Mouse (Mus musculus) kidney, postnatal 0 days (tissue): ENCODE results near the gene Speg. TPM values are rescaled to one million over a fixed set of nuclear protein-coding genes. Genes with fewer than 3 reads are reported as not detected.

Experiments
- ATAC-seq: fragments of 200-750 bp; cut with Nextera tagmentation; replicated peaks from 2 replicates; pipeline ENCODE4 v1.8.0; 2017; ENCODE audit warnings: low read depth, moderate number of reproducible peaks, moderate TSS enrichment, moderate library complexity; ENCODE audit not compliant: low FRiP score
- DNase-seq: peaks from one replicate; pipeline ENCODE4 v3.0.0-alpha.2; 2016; ENCODE audit warnings: low spot score
- H3K27ac ChIP-seq: fragments of 300-500 bp; sonication (generic); 2 replicates; pipeline ENCODE4 v1.5.1; 2014; ENCODE audit warnings: mild to moderate bottlenecking
- H3K27me3 ChIP-seq: fragments of 300-500 bp; sonication (generic); 2 replicates; pipeline ENCODE4 v1.6.1; 2014; ENCODE audit warnings: low read length, mixed read lengths; ENCODE audit not compliant: insufficient read depth
- H3K36me3 ChIP-seq: fragments of 300-500 bp; sonication (generic); 2 replicates; pipeline ENCODE4 v1.6.1; 2014; ENCODE audit warnings: low read length, mixed read lengths; ENCODE audit not compliant: insufficient read depth
- H3K4me1 ChIP-seq: fragments of 300-500 bp; sonication (generic); replicated peaks from 2 replicates; pipeline ENCODE4 v1.6.1; 2014; ENCODE audit warnings: antibody characterized with exemption, low read length, mixed read lengths; ENCODE audit not compliant: insufficient read depth
- H3K4me2 ChIP-seq: fragments of 300-500 bp; sonication (generic); 2 replicates; pipeline ENCODE4 v1.6.1; 2014; ENCODE audit warnings: mild to moderate bottlenecking, low read length, moderate library complexity, mixed read lengths
- H3K4me3 ChIP-seq: fragments of 300-500 bp; sonication (generic); replicated peaks from 2 replicates; pipeline ENCODE4 v1.5.1; 2014; ENCODE audit warnings: low read depth, low read length
- H3K9ac ChIP-seq: fragments of 300-500 bp; sonication (generic); 2 replicates; pipeline ENCODE4 v1.6.1; 2014; ENCODE audit warnings: low read depth, low read length
- H3K9me3 ChIP-seq: fragments of 300-500 bp; sonication (generic); replicated peaks from 2 replicates; pipeline ENCODE4 v1.6.1; 2016; ENCODE audit warnings: low read length, inconsistent platforms, mixed read lengths
- CTCF ChIP-seq: IDR thresholded peaks from 2 replicates; pipeline ENCODE4 v1.5.1; 2016; ENCODE audit warnings: antibody characterized with exemption, low read depth, mild to moderate bottlenecking, moderate library complexity
- WGBS: fragments of 180-500 bp; shearing (Covaris S2); extraction: QIAGEN DNeasy Blood & Tissue Kit; methylation state at CpG from one replicate; pipeline ENCODE4 v1.1.7; 2014; 5-methylcytosine and 5-hydroxymethylcytosine counted together
- polyA plus RNA-seq: library from polyadenylated mRNA; unstranded; fragments of >200 nt; fragmentation: Nextera tagmentation; extraction: Ambion mirVana; gene quantifications from 2 replicates; pipeline ENCODE4 v1.2.1, GENCODE M21; 2015

Gene Speg
- polyA plus RNA-seq, 1 experiment from 2014 or later, result 40.1 TPM

DNA sequence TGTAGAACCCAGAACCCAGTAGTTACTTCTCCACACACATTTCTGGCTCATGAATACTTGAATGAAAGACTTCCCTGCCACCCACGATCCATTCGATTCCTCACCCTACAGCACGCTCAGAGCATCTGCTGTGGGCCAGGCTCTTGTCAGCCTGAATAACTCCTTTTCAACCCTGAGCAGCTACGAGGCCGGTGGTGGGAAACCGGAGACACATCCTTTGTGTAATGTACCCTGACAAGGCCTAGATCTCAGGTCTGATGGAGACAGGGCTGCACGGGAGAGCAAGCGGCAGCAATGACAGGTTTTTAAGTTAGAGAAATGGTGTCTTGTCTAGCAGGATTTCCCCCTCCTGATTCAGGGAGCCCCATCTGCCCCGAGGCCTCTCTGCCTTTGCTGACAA is 35.8 kb upstream of the Speg start:
- no peak for TF ChIP-seq CTCF
- ATAC-seq (no peak), DNase-seq (peak; percentile 51)
- Histone ChIP-seq H3K27me3 (no peaks in the 10 kb centered on the region), H3K27ac (no peak overlapping the region), H3K9me3 (no peaks in the 10 kb centered on the region), H3K36me3 (no peaks in the 10 kb centered on the region), H3K4me1 (peaks cover 18% of the 10 kb centered on the region), H3K4me2 (no peak overlapping the region), H3K9ac (no peak overlapping the region), H3K4me3 (no peak overlapping the region)
- 16% methylated on average over 9 of the region's 9 CpGs for WGBS

DNA sequence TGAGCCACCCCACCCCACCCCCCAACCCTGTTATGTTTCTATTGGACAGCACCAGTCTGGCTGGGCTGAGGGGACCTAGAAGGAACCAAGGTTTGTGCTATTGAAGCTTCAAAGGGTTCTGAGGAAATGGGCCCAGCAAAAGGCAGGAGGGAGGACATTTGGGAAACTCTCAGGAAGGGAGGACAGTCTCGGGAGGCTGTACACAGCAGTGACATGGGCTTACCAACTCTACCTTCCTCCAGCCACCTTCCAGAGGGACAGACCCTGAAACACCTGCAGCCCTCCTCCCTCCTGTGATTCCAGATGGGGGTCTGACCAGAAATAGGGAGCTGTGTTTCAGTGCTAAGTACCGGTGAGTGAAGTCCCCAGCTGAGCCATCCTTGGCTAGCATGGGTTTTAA is 34.6 kb upstream of the Speg start:
- no peak overlapping the region for H3K4me3 ChIP-seq
- H3K36me3 ChIP-seq, result no peaks in the 10 kb centered on the region
- WGBS, result 81% methylated on average over 2 of the region's 2 CpGs
- H3K4me2 ChIP-seq, result no peak overlapping the region
- no peak overlapping the region for H3K27ac ChIP-seq
- no peak for TF ChIP-seq CTCF
- H3K9ac ChIP-seq, result no peak overlapping the region
- peaks cover 30% of the 10 kb centered on the region for H3K4me1 ChIP-seq
- no peaks in the 10 kb centered on the region for H3K27me3 ChIP-seq
- H3K9me3 ChIP-seq, result no peaks in the 10 kb centered on the region
- DNase-seq, result no peak
- no peak for ATAC-seq

DNA sequence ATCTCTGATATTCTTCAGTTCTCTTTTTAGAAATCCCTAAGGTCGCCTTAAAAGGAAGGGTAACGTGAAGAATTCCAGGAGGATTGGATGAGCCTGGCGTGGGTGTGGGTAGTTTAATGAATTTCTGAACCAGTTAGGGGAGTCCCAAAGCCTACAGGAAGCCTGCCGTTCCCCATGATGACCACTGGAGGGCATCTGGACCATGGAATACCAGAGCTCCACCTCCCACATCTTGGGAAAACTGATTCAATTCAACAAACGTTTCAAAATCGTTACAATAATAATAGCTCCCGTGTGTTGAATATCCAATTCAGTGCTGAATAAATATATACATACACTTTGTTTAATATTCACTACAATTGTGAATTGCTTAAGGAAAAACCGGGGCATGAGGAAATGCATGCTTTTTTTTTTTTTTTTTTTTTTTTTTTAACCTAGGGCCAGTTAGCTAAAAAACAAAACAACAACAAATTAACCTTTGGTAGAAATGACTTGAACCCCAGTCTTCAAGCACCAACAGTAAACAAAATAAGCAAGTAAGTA is 32.2 kb upstream of the Speg start:
- WGBS, result 1% methylated on average over 8 of the region's 8 CpGs
- Histone ChIP-seq H3K4me3 (no peak overlapping the region), H3K36me3 (no peaks in the 10 kb centered on the region), H3K4me1 (peaks cover 28% of the 10 kb centered on the region), H3K9ac (no peak overlapping the region), H3K27me3 (no peaks in the 10 kb centered on the region), H3K4me2 (no peak overlapping the region), H3K27ac (0 out of 2 replicates have a peak overlapping the region, but pooled peaks have one; percentile 82), H3K9me3 (no peaks in the 10 kb centered on the region)
- TF ChIP-seq CTCF, result peak; percentile 97
- DNase-seq, result peak; percentile 92
- ATAC-seq, result no peak

DNA sequence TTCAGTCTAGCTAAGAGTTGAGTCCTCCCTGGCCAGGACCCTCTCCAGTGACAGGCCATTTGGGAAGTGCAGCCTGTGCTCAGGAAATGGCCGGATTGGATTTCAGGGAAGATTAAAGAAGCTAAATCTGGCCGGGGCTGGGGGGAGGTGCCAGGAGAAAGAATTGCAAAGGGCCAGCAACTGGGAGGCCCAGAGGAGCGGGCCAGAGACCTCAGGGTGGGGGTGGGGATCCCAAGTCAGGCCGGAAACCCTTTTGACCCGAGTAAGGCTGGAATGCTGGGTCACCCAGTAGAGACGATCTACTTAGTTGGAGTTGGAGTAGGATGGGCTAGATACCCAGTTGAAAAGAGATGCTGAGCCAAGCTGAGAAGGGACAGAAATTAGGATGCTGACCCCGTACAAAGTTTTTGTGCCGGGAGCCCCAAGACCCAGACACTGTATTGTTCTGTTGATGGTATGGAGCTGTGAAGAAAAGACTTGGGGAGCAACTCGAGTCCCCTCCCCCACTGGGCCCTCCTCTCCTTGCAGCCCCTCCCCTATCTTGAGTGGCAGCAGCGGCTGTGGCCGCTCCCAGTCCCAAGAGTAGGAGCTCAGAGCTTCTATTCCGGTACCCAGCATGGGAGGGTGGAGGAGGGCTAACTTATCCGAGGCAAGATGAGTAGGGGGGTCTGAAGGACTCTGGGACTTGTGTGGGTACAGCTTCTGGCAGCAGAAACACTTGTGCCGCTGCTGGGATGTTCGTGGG is 30.6 kb upstream of the Speg start:
- no peaks in the 10 kb centered on the region for H3K27me3 ChIP-seq
- H3K27ac ChIP-seq, result peak overlapping the region; percentile 82
- 0 out of 2 replicates have a peak overlapping the region, but pooled peaks have one; percentile 23 for H3K9ac ChIP-seq
- no peaks in the 10 kb centered on the region for H3K36me3 ChIP-seq
- DNase-seq (peak; percentile 87), ATAC-seq (peak; percentile 72)
- H3K4me2 ChIP-seq, result peak overlapping the region; percentile 27; the same call in 1 of the 2 replicates
- no peak overlapping the region for H3K4me3 ChIP-seq
- no peak for TF ChIP-seq CTCF
- peaks cover 23% of the 10 kb centered on the region for H3K4me1 ChIP-seq
- WGBS, result 4% methylated on average over 15 of the region's 15 CpGs
- H3K9me3 ChIP-seq, result no peaks in the 10 kb centered on the region

DNA sequence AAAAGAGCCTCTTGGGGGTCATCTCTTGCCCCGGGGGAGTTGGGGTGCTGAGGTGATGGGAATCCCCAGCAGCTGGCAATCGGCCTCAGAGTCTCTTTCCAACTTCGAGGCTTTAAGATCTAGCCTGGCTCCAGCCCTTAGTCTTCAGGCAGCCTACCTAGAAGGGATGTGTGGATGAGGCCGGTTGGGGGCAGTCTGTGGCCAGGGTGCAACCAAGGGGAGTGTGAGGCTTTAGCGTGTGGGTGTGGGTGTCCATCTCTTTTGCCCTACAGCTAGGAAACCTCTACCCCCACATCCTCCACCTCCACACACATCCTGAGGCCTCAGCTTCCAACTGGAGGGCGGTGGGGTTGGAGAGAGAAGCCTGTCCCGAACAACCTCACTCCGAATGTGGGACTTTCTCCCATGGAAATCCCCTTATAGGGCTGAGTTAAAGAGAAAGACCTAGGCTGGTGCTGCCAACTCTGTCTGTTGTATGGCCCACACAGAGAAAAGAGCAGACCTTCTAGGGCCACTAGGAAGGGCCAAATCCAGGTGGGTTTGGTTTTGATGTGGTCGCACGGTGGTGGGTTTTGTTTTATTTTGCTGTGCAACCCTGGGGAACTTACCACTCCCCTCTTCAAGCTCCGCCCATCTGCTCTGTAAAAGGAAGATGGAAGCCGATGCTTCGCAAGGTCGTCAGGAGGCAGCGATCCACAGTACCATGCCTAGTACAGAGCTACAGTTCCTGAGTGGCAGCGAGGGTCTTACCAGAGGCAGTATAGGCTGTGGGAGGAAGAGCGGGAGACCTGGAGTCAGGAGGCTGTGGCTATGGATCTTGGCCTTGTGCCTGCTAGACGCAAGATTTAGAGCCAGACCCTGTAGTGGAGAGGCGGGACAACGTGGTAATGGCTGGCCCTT is 29.8 kb upstream of the Speg start:
- peak; percentile 40 for TF ChIP-seq CTCF
- peaks cover 23% of the 10 kb centered on the region for H3K4me1 ChIP-seq
- H3K4me2 ChIP-seq, result peak overlapping the region; percentile 27
- no peaks in the 10 kb centered on the region for H3K36me3 ChIP-seq
- 0 out of 2 replicates have a peak overlapping the region, but pooled peaks have one; percentile 23 for H3K9ac ChIP-seq
- H3K27ac ChIP-seq, result peak overlapping the region; percentile 82
- no peaks in the 10 kb centered on the region for H3K9me3 ChIP-seq
- H3K27me3 ChIP-seq, result no peaks in the 10 kb centered on the region
- 20% methylated on average over 20 of the region's 20 CpGs for WGBS
- DNase-seq (peak; percentile 69), ATAC-seq (no peak; the same call in 1 of the 2 replicates)
- no peak overlapping the region for H3K4me3 ChIP-seq

DNA sequence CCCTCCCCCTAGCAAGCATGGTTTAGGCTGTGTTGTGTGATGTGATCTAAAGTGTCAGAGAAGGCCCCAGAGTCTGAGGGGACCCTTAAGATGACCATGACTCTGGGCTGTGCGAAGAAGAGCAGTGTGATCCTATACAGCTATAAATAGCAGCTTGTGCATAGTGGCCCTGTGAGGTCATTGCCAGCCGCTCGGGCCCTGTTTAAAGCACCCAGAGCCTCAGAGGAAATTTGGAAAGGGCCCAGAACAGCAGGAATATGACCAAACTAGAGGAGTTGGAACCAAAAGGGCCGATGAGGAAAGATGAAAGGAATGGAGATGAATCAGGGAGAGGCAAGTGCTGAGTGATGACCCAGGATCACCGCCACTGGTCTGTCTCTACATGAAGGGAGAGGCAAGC is 27.8 kb upstream of the Speg start:
- Histone ChIP-seq H3K9me3 (no peaks in the 10 kb centered on the region), H3K27ac (no peak overlapping the region), H3K4me3 (no peak overlapping the region), H3K4me1 (peaks cover 23% of the 10 kb centered on the region), H3K4me2 (no peak overlapping the region), H3K36me3 (no peaks in the 10 kb centered on the region), H3K9ac (no peak overlapping the region), H3K27me3 (no peaks in the 10 kb centered on the region)
- WGBS, result 75% methylated on average over 5 of the region's 5 CpGs
- ATAC-seq (no peak), DNase-seq (no peak)
- no peak for TF ChIP-seq CTCF
